Mouse (Mus musculus): ENCODE measurements around the gene Arrb1.

Arrb1 gene

DNA sequence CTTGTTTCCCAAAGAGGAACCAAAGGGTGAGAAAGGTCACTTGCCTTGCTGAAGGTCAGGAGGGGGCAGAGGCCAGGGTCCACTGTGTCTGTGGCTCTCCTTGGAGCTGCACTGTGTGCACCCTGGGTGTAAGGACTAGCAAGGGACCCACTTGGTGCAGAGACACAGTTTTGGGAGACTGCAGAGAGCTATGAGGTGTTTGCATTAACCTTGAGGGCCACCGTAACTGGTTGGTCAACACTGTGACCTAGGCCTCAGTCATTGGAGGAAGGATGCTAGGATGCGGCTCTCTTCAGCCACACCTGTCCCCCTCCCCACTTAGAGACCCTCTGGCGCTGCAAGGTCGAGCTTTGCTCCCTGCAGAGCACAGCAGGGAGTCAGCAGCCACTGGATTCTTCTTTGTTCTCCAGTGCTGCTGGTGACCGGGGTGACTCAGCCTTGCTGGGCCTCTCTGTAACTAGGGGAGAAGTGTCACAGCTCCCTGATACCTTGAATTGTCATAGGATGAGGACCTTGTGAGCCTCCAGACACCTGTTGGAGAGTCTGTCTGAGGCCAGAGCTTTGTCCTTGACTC lies 2.0 kb downstream of the Arrb1 start:
- DNase-seq (ENCODE audit: extremely low spot score, low read depth, low spot score): no peak

DNA sequence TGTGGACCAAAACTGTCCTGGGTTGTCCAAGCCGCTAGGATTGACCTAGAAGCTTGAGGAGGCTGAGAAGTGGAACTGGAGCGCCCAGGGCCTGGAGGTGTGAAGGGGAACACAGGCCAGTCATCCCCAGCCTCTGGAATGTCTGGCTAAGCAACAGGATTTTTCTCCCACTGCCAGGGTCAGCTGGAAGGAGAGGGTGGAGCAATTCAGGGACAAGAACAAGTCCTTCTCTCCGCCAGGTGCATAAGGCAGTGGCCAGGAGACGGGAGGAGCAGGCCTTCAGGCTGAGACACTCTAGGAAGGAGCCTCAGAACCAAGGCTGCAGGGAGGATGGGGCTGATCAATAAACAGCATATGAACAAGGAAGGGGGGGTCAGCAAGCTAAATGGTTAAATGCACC lies 3.2 kb downstream of the Arrb1 start:
- no peak for DNase-seq (ENCODE audit: extremely low spot score, low read depth, low spot score)

DNA sequence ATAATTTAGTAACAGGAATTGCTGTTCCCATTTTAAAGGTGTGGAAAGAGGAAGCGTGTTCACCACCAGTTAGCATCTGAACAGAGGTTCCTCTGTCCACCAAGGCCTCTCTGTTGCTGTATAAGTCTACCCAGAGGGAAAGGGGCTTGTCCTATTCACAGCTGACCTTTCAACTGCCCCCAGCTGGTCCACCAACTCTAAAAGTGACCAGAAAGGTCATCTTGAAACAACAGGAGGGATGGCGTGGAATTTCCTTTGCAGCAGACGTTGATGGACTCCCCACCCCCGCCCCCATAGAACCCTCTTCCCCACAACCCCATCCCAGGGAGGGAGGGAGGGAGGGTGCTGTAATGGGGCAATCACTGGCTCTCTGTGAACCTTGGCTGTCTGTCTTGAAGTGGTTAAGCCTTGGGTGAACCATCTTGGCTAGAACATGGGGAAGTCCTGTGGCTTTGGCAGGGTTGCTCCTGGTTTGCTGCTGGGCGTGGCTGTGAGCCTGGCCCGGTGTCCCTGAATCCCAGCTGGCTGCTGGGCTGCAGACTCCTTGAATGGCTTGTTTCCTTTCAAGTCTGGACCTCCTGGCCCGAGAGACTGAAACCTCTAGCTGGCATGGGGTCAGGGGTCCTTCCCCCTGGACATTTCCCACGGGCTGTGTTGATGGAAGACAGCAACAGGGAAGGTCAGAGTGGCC lies 4.1 kb downstream of the Arrb1 start:
- DNase-seq (ENCODE audit: extremely low spot score, low read depth, low spot score): no peak

DNA sequence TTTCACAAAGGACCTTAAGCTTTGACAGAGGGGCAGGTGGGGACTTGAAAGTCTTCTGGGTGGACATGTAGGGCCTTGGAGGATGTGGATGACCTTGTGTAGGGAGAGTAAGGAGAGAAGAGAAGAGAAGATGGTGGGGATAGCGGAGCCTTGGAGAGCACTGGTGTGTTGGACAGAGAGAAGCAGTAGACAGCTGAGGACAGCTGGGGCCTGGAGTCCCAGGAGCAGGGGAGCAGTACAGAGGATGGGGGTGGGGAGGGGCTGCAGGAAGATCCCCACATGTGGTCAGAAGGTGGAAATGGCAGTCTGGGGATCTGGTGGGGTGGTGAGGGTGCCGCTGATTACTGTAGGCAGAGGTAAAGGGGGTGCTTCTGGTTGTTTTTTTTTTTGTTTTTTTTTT lies 4.8 kb downstream of the Arrb1 start:
- DNase-seq (ENCODE audit: extremely low spot score, low read depth, low spot score): no peak

DNA sequence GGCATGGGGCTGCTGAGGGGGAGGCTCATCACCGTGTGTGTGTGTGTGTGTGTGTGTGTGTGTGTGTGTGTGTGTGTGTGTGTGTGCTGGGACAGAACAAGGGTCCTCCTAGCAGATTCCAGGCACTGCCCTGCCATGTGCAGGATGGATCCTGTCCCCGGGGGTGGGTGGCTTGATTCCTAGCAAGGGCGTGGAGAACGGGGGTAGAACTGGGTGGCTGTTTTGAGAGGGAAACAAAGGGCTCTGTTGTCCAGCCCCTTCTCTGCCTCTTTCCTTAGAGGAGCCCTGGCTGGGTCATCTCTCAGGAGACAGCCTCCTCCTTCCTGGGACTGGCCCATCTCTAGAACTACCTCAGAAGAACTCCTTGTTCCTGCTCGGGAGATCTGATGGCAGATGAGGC lies 5.9 kb downstream of the Arrb1 start:
- DNase-seq (ENCODE audit: extremely low spot score, low read depth, low spot score): no peak

DNA sequence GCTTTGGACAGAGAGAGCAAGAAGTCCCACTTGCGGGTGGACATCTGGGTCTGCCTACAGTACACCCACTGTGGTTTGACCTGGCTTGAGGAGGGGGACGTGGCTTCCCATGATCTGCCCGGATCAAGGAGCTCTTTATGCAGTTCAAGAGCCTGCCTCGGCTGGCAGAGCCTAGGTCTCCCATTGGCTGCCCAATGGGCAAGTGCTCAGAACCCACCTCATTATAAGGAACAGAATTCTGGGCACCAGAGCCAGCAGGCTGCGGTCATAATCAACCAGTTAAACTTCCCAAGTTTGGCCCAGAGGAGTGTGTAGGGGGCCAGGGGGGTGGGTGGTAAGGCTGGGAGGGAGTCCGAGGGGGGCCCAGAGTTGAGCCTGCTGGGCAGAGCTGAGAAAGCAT lies 9.0 kb downstream of the Arrb1 start:
- DNase-seq (ENCODE audit: extremely low spot score, low read depth, low spot score): no peak

DNA sequence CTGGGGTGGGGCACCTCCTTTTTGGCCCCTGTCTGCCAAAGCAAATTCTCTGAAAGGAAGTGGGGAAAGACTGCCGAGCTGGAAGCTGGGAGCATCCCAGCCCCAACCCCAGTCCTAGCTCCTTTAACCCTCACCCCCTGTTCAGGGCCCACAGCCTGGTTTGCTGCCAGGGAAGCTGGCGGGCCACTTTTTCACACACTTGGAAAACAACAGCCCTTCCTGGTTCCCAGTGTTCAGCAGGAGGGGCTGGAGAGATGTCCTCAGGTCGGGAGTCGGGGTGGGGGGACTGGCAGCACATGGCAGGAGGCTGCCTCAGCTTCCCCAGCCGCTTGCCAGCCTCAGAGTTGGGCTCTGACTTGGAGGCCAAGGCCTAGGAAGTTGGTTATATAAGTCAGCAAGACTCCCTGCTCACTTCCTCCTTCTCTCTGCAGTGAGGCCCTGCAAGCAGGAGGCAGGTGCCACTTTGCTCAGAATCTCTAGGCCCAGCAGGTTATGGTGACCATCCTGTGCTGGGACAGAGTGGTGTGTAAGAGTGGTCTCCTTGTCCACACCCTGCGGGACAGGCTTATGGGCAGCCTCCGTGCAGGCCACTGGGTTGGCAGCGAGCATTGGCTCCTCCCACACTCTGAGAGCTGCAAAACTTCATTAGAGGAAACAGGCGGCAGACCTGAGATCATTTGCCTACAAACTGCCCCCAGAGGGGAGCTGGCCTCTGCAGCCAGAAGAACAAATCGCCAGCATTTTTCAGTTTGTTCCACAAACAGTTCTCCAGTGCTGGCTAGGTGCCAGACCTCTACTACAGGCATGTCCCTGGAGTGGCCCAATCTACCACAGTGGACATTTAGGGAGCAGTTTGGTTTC lies 10.8 kb downstream of the Arrb1 start:
- no peak for DNase-seq (ENCODE audit: extremely low spot score, low read depth, low spot score)

DNA sequence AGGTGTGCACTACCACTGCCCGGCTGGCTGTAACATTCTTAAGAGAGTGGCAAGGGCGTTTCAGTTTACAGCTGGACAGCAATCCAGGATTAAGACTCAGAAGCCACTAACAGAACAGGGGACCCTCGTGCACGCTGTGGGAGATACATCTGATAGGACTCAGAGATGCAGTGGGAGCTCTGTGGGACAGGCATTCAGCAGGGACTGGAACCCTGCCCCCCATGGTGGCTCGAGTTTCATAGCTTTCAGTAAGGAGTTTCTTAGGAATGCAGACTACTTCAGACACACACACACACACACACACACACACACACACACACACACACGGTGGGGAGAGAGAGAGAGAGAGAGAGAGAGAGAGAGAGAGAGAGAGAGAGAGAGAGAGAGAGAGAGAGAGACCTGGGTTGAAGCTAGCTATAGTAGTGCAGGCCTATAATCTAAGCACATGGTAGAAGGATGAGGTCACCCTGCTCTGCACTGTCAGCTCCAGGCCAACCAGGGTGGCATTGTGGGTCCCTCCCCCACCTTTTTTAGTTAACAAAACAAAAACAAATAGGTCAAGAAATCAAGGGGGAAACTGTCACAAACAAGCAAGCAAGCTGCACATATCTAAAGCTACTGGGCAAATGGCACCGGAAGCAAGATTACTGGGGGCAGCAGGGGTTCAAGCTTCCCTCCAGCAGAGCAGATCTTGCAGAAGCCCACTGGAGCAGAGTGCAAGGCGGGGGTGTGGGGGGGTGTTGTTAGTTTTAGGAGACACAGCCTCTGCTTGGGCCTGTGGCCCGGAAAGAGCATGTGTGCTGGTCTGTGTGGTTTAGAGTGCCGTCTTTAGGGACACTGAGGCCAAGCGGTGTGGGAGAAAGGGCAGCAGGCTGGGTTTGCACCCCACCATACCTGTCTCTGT lies 12.6 kb downstream of the Arrb1 start:
- DNase-seq (ENCODE audit: extremely low spot score, low read depth, low spot score): no peak

DNA sequence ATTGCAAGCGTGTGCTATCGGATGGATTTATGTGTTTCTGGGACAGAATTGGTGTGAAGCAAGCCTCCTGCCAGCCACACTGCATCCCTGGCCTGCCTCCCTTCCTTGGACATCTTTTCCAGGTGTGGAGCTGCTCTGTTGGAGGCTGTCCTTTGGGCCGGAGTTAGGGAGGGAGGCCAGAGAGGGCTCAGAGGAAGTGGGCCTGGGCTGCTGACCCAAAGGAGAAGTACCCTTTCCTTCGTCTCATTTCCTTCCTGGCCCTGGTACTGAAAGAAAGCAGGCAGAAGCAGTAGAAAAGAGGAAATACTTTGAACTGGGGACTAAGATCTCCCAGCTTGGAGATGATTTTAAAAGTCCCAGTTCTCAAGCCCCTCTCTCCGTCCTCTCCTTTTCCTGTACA lies 14.4 kb downstream of the Arrb1 start:
- no peak for DNase-seq (ENCODE audit: extremely low spot score, low read depth, low spot score)

DNA sequence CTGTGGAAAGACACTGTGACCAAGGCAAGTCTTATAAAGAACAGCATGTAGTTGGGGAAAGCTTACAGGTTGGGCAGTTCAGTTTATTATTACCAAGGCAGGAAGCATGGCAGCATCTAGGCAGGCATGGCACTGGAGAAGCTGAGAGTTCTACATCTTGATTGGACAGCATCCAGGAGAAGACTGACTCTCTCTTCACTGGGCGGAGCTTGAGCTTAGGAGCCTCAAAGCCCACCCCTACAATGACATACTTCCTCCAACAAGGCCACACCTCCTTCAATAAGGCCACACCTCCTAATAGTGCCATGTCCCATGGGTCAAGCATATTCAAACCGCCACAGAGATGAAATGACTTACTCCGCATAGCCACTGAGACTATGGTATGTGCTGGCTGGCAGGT lies 16.4 kb downstream of the Arrb1 start:
- DNase-seq (ENCODE audit: extremely low spot score, low read depth, low spot score): no peak

DNA sequence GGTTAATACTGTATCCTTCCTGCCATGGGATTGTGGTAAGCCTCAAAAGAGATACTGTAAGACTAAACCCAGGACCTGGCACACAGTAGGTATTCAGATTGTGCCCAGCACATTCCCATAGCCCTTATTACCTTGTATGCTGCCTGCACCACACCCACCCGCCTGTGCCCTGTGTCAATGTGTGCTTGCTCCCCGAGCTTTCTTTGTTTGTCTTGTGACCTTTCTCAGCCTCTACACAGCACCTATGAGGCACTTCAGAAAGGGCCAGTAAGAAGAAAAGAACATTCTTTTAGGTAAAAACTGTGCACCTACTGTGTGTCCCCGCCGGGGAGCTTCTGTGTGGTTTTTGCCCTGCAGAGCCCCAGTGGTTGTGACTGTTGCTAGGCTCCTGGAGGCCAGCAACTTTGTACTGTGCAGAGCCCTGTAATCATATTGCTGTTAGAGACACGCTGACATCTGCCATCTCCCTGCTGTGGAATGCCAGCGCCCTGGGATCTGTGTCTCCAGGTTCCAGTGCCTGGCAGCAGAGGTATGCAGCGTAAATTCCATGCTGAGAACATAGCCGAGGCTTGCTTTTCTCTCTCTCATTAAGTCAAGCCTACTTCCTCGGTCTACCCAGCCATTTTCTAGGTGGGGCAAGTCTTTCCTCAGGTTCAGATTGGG lies 18.1 kb downstream of the Arrb1 start:
- no peak for DNase-seq (ENCODE audit: extremely low spot score, low read depth, low spot score)

DNA sequence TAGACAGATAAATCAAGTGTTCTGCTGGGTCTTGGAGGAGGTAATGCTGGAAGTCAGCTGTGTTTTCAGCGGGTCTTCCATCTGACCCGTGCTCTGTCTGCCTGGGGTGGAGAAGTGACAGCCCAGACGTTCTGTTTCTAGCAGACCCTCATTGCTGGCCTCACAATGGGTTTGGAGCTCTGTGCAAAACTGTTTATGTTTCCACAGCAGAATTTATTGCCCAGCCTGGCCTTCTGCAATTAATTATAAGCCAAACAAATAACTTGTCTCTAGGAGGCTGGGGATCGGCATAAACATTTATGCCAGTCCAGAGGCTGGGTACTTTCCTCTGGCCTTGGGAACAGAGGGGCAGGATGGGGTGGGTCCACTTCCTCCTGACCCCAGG lies 18.6 kb downstream of the Arrb1 start:
- no peak for DNase-seq (ENCODE audit: extremely low spot score, low read depth, low spot score)

DNA sequence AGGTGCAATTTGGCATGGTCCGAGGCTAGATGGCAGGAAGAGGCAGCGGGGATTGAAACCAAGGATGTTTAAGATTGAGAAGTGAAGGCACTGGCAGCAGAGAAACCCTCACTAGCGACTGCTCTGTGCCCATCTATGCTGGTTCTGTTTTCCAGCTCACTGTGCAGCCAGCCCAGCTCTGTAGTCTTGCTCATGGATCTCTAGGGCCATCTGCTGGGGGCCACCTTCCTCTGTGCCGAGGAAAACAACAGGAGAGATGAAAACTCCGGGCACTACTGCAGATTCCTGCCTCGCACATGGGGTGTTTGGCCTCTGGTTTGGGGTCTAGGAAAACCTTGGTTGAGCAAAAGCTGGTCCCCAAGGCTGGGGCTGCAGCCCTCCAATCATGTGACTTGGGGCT lies 20.6 kb downstream of the Arrb1 start:
- no peak for DNase-seq (ENCODE audit: extremely low spot score, low read depth, low spot score)

DNA sequence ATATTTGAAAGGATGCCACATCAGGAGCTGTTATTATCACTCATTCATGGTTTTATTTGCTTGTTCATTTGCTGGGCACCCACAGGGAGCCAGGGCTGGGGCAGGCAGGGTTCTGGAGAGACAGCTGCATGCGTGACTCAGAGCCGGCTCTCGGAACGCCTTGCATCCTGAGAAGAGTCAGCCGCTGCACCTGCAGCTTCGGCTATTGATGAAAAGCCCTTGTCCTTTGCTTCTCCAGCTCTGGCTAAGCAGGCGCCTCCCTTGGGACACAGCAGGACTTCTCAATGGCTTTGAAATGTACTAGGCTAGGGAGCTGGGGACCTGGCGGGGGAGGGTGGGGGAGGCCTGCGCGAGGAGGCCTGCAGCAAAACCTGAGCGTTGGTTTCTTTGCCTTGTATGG lies 23.8 kb downstream of the Arrb1 start:
- no peak for DNase-seq (ENCODE audit: extremely low spot score, low read depth, low spot score)

DNA sequence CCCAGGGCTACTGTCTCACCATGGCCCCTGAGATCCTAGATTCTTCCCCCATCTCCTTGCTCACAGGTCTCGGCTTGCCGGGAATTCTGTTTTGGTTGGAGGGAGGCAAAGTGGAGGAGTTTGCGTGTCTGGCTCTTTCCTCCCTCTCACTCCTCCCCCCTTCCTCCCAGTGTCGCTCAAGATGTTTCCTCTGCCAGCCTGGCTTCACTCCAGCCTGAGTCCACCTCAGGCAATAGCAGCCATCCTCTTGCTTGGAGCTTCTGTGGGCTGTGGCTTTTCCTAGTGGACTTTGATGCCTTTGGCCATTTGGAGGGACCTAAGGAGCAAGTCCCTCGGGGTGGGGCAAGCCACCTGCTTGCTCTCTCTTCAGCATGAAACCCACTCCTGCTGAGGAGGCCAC lies 27.2 kb downstream of the Arrb1 start:
- DNase-seq (ENCODE audit: extremely low spot score, low read depth, low spot score): no peak

DNA sequence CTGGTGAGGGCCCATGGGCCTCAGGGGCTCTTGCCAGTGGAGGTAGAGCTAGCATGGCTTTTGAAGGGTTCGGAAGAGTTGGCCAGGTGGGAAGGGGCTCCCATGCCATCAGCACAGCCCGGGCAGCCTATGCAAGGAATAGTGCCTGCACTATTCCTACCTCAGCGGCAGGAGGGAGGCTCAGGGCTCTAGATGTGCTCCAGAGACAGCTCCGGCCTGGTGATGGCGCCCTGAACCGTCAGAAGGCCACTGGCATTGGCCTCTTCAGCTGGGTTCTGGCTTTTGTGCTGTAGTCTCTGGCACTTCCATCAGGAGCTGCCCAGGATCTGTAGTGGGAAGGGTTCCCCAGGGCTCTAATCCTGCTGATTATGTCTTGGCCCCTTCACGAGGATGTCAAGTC lies 28.0 kb downstream of the Arrb1 start:
- no peak for DNase-seq (ENCODE audit: extremely low spot score, low read depth, low spot score)

DNA sequence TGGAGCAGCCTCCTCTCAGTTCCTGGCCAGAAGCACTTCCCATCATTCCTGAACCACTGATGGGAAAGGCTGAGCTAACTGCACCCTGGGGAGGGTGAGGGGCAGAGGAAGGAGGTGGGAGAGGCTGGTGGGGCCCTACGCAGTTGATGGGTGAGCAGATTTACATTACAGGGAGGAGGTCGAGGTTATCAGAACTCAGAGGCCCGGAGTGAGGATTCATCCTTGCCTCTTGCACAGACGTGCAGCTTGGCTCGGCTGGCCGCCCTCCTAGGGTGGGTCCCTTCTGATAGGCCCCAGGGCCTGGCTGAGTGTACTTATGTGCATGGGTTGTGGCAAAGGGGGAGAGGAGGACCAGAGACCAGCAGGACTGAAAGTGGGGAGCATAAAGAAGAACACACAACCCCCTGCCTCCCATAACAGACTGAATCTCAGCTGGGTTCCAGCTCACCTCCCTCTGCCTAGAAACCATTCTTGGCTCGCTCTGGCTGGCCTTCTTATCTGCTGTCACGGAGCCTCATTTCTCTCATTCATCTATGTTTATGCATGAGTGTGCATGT lies 30.1 kb downstream of the Arrb1 start:
- DNase-seq (ENCODE audit: extremely low spot score, low read depth, low spot score): no peak

DNA sequence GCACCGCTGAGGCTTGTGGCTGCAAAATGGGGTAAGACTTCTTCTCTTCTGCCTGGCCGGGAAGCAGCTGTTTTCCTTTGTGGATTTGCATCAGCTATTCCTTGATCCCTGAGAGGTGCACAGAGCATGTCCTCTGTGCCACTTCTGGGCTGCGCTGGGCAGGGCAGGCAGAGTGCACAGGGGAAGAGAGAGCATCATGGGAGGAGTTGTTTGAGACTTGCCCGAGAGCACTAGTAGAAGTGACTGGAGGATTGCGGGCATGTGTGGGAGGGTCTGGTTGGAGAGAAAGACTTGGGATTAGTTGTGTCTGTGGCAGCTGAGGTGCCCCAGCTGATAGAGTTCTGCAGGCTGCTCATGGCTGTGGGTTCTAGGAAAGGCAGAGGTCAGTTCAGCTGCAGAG lies 35.4 kb downstream of the Arrb1 start:
- no peak for DNase-seq (ENCODE audit: extremely low spot score, low read depth, low spot score)

DNA sequence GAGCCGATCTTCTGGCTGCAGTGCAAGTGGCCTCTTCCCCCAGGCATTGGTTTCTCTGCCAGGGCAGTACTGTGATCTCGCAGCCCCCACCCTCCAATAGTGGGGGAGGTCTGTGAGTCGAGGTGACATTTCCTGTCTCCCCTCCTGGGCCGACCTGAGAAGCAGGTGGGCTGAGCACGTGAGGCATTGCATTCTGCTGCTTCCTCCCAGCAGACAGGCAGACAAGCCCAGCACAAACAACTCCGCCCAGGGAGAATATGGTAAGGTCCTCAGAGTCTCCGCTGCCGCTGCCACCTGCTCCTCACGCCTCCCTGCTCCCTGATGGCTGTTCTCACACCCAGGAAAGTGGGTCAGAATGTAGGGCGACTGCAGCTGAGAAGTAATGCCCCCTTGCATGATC lies 37.7 kb downstream of the Arrb1 start:
- DNase-seq (ENCODE audit: extremely low spot score, low read depth, low spot score): no peak

DNA sequence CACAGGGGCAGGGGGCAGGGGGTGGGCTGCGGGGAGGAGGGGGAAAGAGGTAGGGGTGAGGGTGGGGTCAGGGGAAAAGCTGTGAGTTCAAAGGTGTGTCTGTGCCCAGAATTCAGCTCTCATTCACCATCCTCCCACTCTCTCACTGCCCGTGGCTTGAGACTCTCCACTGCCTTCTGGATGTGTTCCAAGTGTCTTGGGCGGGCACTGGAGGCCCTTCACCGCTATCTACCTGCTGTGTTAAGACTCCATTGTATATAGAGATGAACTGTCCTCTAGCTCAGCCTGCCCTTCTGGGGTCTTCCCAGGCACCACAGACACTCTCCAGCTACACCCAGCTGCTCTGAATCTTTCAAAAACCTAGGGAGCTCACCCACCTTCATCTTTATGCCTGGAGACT lies 38.1 kb downstream of the Arrb1 start:
- DNase-seq (ENCODE audit: extremely low spot score, low read depth, low spot score): no peak

DNA sequence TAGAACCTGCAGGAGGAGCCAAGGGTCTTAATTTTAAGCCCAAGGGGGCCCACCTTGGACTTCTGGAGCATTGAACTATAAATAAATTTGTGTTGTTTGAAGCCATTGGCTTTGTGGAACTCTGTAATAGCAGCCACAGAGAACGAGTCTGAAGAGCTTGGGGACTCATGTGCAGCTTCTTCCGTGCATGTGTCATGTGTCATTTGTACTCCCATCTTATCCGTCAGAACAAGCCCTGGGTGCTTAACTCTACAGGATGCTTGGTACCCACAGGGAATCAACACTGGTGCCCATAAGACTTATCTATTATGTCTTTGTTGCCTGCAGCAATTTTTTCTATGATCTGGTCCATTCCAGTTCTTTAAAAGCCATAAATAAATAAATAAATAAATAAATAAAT lies 43.0 kb downstream of the Arrb1 start:
- DNase-seq (ENCODE audit: extremely low spot score, low read depth, low spot score): no peak
